Mouse (Mus musculus) gastrocnemius, postnatal 36 days (tissue): Measurements from ENCODE around the gene Spata25. TPM values are rescaled to one million over a fixed set of nuclear protein-coding genes. Genes with fewer than 3 reads are reported as not detected.
A peak's percentile ranks its signal among the peaks of the same experiment; 100 is the strongest.
"Not testable (repeated sequence)": the region's sequence is repeated elsewhere in the genome, so short reads cannot be mapped to it uniquely, and the experiment has no call there.

ENCODE experiments used
- DNase-seq, 2 experiments: peaks; one replicate each; pipeline ENCODE4 v3.0.0; 2022
- intact Hi-C: fragments of 180-260 bp; cut with DNase I; formaldehyde crosslinking; loops from one replicate; pipeline ENCODE4 v1.15.1; 2025
- long read RNA-seq, 2 experiments: library from polyadenylated mRNA; stranded (forward); transcript quantifications; one replicate each; pipeline ENCODE4 v2.0.0; 2021
- total RNA-seq, 2 experiments: library from RNA; stranded (reverse); gene quantifications; 2 replicates each; pipeline ENCODE4 v1.2.3; 2021

The Spata25 gene
- under 1 TPM in 1 of 2 experiments, not detected in 1; 0.36 TPM for total RNA-seq
- long read RNA-seq, experiment 1 = 0 reads
- long read RNA-seq, experiment 2 = 0 reads

- no peak for DNase-seq
Measured at GRCm38 (mm10) chr2:164828437-164828836, at the start of gene Spata25. Gene Spata25 (minus strand): TSS chr2:164828537.

DNA sequence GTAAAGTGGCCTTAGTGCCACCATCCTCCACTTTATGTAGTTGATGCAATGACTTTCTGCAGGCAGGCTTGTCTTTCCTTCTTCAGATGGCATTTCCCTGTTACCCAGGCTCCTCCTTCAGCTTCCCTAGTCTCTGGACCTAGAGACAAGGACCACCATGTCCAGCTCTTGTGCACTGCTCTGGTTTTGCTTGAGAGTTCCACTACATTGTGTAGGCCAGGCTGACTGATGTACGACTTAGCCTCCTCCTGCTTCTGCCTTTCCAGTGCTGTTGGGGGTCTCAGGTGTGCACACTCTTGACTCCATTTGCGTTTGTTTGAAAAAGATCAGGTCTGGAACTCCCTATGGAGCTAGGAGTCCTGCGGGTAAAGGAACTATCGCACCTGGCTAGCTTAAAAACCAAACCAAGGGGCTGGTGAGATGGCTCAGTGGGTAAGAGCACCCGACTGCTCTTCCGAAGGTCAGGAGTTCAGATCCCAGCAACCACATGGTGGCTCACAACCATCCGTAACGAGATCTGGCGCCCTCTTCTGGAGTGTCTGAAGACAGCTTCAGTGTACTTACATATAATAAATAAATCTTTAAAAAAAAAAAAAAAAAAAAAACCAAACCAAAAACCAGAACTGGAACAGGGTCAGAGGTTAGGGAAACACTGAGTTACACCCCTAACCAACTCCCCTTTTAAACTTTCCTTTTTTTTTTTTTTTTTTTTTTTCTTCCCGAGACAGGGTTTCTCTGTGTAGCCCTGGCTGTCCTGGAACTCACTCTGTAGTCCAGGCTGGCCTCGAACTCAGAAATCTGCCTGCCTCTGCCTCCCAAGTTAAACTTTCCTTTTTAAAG lies 49.3 kb upstream of the Spata25 start:
- intact Hi-C loops, DNase-seq: not testable (repeated sequence)

More at GRCm38 (mm10) chr2:164828437-164828836, at the start of gene Spata25:
- intact Hi-C loops = loop anchor here (10.0 kb wide), 1 partner anchor 206 kb away; the partner anchor contains the start of gene Ncoa5

- intact Hi-C loops, DNase-seq: not testable (repeated sequence)
Measured at GRCm38 (mm10) chr2:164875648-164876047, 47.3 kb upstream of the Spata25 start.

GRCm38 (mm10) chr2:164874239-164874769 lies 46.0 kb upstream of the Spata25 start:
- intact Hi-C loops = no loop called here
- DNase-seq = no peak

- intact Hi-C loops = no loop called here
- DNase-seq = no peak
Measured at GRCm38 (mm10) chr2:164873621-164874020, 45.3 kb upstream of the Spata25 start.

DNA sequence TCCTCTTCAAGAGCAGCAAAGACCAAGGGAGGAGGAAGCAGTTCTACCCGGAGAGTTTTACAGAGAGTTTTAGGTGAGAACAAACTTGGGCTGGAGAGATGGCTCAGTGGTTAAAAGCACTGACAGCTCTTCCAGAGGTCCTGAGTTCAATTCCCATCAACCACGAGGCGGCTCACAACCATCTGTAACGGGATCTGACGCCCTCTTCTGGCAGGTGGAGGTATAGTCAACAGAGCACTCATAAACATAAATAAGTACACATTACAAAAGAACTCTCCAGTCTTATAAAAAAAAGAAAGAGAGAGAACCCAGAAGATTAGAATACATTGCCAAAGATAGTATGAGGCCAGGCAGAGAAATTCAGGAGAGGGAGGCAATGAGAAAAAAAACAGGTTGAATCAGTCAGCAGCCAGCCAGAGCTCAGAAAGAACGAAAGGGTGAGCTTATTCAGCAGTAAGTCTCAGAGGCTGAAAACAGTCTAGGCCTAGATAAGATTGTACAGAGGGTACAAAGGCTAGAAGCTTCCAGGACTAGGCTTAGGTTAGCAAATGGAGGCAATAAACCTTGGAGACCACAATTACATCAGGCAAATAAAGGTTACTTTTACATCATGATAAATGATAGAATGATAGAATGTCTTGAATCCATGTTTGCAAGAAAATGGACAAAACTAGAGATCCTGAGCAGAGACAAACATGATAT lies 43.4 kb upstream of the Spata25 start:
- DNase-seq = no peak
- intact Hi-C loops = no loop called here

- intact Hi-C loops = no loop called here
- no peak for DNase-seq
Measured at GRCm38 (mm10) chr2:164868491-164868890, 40.2 kb upstream of the Spata25 start.

DNA sequence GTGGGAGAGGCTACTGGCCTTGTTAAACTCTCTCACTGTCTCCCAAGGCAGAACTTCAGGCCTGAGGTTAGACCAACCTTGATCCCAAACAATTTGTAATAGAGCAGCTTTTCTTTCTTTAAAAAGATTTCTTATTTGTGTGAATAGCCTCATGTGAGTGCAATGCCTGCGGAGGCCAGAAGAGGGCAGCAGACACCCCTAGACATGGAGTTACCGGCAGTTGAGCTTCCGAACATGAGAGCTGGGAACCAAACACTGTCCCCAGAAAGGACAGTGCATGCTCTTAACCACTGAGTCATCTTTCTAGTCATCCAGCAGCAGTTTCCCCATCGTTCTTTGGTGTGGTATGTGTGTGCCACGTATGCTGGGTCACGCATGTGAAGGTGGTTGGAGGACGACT lies 39.2 kb upstream of the Spata25 start:
- intact Hi-C loops = no loop called here
- DNase-seq = no peak

DNA sequence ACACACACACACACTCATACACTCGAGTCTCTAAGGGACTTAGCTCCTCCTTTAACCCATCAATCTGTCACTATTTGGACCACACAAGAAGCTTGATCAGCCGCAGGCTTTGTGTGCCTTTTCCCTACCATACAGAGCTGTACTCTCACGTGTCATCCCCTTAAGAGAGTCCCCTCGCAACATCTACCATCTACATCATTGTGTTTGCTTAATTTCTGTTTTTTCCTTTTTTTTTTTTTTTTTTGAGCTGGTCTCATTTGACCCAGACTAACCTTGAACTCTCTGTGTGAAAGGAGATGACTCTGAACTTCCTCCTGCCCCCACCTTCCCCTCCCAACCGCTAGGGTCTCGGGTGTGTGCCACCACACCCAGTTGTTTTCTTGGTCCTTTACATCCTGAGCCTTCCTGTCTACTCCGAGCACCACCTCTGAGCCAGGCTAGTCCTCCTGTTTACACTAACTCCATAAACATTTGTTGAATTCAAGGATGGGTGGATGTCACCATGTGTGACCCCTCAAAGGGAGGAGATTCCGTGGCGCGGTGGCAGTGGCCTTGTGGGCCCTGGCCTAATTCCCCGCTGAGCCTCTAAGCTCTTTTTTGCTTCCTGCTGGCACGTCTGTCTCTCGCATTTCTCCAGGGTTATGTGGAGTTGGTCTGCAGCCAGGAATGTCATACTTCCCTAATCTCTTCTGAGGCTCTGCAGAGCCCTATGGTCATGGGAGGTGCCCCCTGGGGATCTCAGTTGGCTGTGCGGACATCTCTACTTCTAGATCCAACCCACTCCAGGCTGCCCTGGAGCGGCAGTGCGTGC lies 38.6 kb upstream of the Spata25 start:
- intact Hi-C loops = no loop called here
- DNase-seq = peak in 1 of 2 experiments; percentile 41

GRCm38 (mm10) chr2:164864593-164864992 lies 36.3 kb upstream of the Spata25 start:
- intact Hi-C loops = no loop called here

GRCm38 (mm10) chr2:164863411-164863810 lies 35.1 kb upstream of the Spata25 start:
- intact Hi-C loops, DNase-seq: not testable (repeated sequence)

More at GRCm38 (mm10) chr2:164864593-164864992, 36.3 kb upstream of the Spata25 start:
- no peak for DNase-seq

DNA sequence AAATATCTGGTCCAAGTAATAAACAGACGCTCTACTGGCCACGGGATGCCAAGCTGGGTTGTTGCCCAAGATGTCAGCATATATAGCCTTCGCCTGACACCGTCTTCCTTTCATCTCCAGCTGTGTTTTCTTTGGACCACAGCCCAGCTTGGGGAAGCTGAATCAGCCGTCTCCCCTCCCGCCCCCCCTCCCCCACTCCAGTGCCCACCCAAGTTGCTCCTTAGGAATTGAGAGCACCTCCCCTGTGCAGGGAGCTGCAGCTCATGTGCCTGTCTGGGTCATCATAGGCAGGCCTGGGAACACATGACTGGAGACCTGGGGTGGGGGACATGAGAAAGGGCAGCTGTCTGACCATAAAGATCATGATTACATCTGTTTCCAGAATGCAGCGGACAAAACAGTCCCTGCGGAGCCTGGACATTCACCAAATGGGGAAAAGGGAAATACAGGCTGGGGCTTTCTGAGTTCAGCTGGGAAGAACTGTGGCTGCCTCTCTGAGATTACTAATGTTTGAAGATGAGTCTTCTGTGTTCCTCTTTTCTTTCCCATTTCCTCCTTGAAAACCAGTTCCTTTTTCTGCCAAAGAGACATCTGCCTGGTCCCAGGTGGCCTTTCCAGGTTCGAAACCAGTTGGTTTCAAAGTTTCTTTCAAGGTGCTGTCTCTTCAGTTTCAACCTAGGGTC lies 34.0 kb upstream of the Spata25 start:
- intact Hi-C loops = no loop called here

GRCm38 (mm10) chr2:164861094-164861493 lies 32.8 kb upstream of the Spata25 start:
- DNase-seq = no peak
- intact Hi-C loops = loop anchor here (2.0 kb wide), 1 partner anchor 24 kb away; no protein-coding TSS in a partner anchor

More for the DNA sequence above, 34.0 kb upstream of the Spata25 start:
- DNase-seq = peak in 1 of 2 experiments; percentile 39

DNA sequence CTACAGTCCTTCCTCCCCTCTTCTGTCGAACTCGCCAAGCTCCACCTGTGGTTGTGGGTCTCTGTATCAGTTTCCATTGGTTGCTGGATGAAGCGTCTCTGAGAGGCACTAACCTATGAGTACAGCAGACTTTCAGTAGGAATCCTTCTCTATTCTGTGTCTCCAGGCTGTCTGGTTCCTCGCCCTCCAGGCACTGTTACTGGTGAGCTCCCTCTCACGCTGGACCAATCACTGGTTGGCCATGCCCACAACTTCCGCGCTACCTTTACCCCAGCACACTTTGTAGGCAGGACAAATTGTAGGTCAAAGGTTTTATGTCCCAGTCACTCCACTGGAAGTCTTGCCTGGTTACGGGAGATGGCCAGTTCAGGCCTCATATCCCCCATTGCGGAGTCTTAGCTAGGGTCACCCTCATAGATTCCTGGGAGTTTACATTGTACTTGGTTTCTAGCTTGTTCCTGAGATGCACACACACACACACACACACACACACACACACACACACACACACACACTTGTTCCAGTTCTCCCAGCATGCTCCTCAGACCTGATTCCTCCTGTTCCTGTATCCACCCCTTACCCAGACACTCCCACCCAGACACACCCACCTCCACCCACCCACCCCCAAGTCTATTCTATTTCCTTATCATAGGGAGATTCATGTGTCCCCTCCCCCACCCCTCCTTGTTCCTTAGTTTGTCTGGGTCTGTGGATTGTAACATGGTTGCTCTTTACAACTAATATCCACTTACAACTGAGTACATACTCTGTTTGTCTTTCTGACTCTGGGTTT lies 31.5 kb upstream of the Spata25 start:
- no peak for DNase-seq
- intact Hi-C loops = loop anchor here (2.0 kb wide), 1 partner anchor 23 kb away; no protein-coding TSS in a partner anchor

DNA sequence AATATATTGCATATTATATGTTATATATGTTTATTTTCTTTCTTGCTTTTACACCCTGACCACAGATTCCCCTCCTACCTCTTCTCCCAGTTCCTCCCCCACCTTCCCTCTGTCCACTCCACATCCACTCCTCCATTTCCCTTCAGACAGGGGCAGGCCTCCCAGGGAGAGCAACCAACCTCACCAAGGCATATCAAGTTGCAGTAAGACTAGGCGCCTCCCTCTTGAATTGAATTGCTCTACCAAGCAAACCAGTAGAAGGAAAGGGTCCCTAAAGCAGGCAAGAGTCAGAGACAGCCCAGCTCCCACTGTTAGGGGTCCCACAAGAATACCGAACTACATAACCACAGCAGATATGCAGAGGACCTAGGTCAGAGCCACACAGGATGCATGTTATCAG lies 30.8 kb upstream of the Spata25 start:
- DNase-seq = no peak
- intact Hi-C loops = no loop called here

DNA sequence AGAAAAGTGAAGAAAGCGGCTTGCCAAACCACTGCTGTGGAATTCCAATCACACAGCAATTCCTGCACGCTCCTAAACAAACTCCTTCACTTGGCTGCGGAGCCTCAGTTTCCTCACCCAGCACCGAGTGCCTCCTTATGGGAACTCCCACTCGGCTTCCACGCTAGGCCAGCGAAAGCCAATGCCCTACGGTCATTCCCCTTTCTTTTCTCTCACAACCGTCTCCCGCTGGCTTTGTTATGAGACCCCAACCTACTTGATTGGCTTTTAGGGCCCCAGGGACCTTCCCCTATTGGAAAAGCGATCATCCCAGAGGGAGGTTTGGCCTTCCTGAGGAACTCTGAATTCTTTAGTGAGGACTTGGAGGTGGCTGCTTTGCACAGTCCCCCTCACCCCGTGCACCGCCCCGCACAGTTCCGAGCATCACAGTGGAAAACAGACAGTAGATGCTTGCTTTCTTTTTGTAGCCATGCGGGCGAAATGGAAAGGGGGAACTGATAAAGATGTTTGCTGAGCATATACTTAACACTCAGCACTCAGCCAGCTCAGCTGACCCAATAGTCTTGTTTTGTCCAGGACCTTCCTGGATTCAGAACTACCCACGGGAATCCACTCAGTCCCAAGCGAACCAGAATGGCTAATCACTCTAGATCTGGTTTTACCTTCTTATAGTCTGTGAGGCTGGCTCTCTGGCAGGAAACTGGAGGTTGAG lies 29.7 kb upstream of the Spata25 start:
- intact Hi-C loops = no loop called here
- no peak for DNase-seq

GRCm38 (mm10) chr2:164857101-164857821 lies 28.9 kb upstream of the Spata25 start, which contains the start of gene Pltp:
Gene Pltp (minus strand): TSS chr2:164857711.
- intact Hi-C loops = no loop called here
- DNase-seq = peak; percentile 42 to 55
